Mouse (Mus musculus): Measurements from ENCODE around the gene Ap3m1. TPM values are rescaled to one million over a fixed set of nuclear protein-coding genes. Genes with fewer than 3 reads are reported as not detected.
A peak's percentile ranks its signal among the peaks of the same experiment; 100 is the strongest.
"Not testable (repeated sequence)": the region's sequence is repeated elsewhere in the genome, so short reads cannot be mapped to it uniquely, and the experiment has no call there.

Ap3m1 gene
- total RNA-seq (2021) = 10 to 100 TPM; 60.3 to 82.0 TPM

- intact Hi-C loops (cut with DNase I) = loop anchor here (2.0 to 10.0 kb wide), 2 partner anchors 63 to 693 kb away; no protein-coding TSS in a partner anchor
- DNase-seq = peak; percentile 96 to 97
These were observed at the start of gene Ap3m1, which contains the start of gene Adk for GRCm38 (mm10) chr14:21052112-21052780. Gene Ap3m1, minus strand, starts transcription at chr14:21052508. Gene Adk, plus strand, starts transcription at chr14:21052574.

- intact Hi-C loops (cut with DNase I) = no loop called here
- DNase-seq = peak; percentile 58 to 61
These were observed 49.3 kb upstream of the Ap3m1 start for GRCm38 (mm10) chr14:21101562-21101961.

DNA sequence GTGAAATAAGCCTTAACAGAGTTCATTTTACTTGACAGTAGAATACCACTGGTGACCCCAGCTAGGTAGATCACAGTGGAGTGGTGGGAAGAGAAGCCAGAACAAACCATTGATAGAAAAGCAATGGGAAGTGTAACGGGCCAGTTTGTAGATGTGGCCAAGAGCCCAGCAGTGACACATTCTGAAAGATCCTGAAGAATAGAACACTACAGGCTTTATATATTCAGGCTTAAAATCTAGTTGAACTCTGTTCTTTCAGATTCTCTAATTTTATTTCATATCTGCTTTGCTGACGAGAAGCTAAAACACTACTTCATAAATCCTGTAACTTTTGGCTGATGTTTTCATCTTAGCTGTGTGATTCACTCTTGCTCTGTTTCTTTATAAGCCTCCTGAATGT is 48.6 kb upstream of the Ap3m1 start:
- DNase-seq = no peak
- intact Hi-C loops (cut with DNase I) = no loop called here

GRCm38 (mm10) chr14:21099371-21099770 is 47.1 kb upstream of the Ap3m1 start:
- DNase-seq = no peak
- intact Hi-C loops (cut with DNase I) = no loop called here

- no peak for DNase-seq
- intact Hi-C loops (cut with DNase I) = no loop called here
These were observed 44.4 kb upstream of the Ap3m1 start for GRCm38 (mm10) chr14:21096689-21097088.

GRCm38 (mm10) chr14:21096279-21096678 is 44.0 kb upstream of the Ap3m1 start:
- intact Hi-C loops (cut with DNase I) = no loop called here
- no peak for DNase-seq

- DNase-seq; intact Hi-C loops (cut with DNase I): not testable (repeated sequence)
These were observed 41.9 kb upstream of the Ap3m1 start for GRCm38 (mm10) chr14:21094161-21094560.

DNA sequence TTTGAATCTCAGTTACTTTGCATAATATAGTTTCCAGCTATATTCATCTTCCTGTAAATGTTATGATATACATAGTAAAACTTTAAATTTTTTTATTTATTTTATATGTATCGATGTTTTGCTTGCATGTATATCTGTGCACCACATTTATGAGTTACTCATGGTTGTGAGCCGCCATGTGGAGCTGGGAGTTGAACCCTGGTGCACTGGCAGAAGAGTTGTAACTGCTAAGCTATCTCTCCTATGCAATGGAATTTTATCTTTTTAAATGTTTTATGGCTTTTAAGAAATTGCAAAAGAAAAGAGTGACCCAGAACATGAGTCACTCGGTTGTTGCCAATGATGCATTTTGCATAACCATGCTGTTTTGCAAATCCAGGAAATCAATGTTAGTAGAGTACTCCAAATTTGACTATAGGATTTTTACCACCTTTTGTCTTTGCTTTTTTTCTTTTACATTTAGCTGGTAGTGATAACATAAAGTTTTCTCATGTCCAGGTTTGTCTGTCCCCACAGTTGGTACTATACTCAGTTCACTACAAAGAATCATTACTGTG is 38.7 kb upstream of the Ap3m1 start:
- DNase-seq = no peak
- intact Hi-C loops (cut with DNase I) = no loop called here

DNA sequence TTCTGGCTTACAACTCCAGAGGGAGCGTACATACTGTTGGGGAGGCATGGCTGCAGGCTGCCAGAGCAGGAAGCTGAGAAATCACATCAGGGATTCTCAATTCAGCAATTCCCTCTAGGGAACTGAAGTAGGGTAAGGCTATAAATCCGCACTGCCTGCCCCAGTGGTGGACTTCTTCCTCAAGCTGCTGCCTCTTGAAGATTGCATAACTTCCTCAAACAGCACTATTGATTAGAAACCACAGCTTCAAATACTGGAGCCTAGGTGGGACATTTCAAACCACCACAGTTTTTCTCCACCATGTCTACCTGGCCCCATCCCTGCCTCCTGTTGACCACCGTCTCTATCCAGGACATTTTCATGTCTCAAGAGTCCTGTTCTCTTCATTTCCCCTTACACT is 38.1 kb upstream of the Ap3m1 start:
- intact Hi-C loops (cut with DNase I) = no loop called here
- DNase-seq = no peak

DNA sequence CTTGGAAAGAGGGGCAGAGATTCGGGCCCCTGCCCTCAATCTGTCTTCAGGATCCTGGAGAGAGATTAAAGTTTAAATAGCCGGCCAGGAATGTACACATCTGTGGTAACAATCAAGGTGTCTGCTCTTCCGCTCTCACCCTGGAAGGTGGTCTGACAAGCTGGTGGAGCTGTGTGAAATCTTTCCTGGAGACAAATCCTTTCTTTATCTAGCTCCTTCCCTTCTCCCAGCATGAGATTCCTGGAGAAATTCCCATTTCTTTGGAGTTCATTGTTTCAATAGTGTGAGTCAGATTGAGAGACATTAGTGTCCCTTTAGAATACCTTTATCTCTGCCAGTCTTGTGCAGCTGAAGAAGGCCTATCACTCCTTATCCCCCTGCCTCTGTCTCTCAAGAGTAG is 36.4 kb upstream of the Ap3m1 start:
- DNase-seq = no peak
- intact Hi-C loops (cut with DNase I) = no loop called here

GRCm38 (mm10) chr14:21087390-21088060 is 35.2 kb upstream of the Ap3m1 start:
- no peak for DNase-seq
- intact Hi-C loops (cut with DNase I) = no loop called here

- intact Hi-C loops (cut with DNase I) = no loop called here
- peak; percentile 34 to 41 for DNase-seq
These were observed 34.6 kb upstream of the Ap3m1 start for GRCm38 (mm10) chr14:21086827-21087351.

- DNase-seq = no peak
- intact Hi-C loops (cut with DNase I) = no loop called here
These were observed 33.8 kb upstream of the Ap3m1 start for GRCm38 (mm10) chr14:21086106-21086505.

GRCm38 (mm10) chr14:21085666-21086065 is 33.4 kb upstream of the Ap3m1 start:
- intact Hi-C loops (cut with DNase I) = no loop called here

GRCm38 (mm10) chr14:21082823-21083222 is 30.5 kb upstream of the Ap3m1 start:
- intact Hi-C loops (cut with DNase I) = no loop called here
- no peak for DNase-seq

More at GRCm38 (mm10) chr14:21085666-21086065, 33.4 kb upstream of the Ap3m1 start:
- no peak for DNase-seq

DNA sequence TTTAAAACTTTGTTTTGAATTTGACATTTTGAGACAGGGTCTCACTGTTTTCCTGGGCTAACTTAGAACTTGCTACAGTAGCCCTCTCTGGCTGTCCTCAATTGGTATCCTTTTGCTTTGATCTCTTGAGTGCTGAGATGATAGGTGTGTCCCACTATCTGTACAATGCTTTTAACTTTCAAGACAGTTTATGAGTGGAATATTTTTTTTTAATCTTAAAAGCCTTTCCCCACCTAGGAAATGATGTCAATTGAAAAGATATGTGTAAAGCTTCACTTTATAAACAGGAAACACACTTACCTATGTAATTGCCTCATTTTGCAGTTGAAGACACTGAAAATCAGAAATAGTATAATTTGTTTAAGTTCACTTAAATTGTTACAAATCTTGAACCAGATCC is 26.2 kb upstream of the Ap3m1 start:
- DNase-seq = no peak
- intact Hi-C loops (cut with DNase I) = no loop called here

DNA sequence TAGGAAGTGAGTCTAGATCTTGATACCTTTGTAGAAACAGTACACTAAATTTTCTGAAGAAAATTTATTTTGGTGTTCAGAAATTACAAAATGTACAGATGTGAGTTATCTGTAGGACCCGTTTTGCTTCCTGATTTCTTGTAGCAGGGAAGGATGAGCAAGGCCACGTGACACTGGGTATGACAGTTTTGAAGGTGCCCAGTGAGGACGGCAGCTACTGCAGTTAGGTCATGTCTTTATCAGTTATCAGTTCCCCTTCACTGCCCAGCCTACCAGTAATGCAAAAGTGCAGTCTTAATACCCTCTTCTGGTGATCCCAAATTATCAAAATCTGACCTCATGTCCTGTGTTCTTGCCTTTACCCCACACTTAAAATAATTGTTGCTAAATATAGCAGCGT is 25.6 kb upstream of the Ap3m1 start:
- no peak for DNase-seq
- intact Hi-C loops (cut with DNase I) = no loop called here

DNA sequence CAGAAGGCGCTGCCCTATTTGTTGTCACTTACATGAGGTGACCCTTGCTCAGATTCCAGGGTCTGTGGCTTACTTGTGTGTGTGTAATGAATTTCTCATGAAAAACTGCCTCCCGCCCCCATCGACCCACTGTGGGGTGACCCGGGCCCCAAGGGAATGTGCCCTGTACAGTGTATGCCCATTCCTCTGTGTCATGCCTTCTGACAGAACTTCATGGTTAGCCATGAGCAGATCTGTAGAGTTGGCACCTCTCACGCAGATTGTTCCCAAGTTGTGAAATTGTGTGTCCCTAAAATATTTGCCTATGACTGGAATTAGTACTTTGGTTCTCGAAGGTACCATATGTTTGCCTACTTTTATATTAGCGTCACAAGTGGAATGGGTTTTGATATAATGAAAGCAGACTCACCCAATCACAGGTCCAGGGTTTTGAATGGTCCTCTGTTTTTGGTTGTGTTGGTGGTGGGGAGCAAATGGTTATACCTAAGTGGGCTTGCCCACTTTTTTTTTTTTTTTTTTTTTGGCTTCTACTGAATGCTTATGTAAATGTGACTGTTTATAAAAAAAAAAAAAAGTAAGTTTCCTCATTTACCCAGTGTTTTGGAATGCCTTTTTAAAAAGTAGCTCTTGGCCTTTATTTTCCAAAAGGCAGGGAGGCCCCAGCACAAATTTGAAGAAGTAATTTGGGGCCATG is 24.3 kb upstream of the Ap3m1 start:
- intact Hi-C loops (cut with DNase I) = no loop called here
- peak in 1 of 2 experiments; percentile 32 for DNase-seq

DNA sequence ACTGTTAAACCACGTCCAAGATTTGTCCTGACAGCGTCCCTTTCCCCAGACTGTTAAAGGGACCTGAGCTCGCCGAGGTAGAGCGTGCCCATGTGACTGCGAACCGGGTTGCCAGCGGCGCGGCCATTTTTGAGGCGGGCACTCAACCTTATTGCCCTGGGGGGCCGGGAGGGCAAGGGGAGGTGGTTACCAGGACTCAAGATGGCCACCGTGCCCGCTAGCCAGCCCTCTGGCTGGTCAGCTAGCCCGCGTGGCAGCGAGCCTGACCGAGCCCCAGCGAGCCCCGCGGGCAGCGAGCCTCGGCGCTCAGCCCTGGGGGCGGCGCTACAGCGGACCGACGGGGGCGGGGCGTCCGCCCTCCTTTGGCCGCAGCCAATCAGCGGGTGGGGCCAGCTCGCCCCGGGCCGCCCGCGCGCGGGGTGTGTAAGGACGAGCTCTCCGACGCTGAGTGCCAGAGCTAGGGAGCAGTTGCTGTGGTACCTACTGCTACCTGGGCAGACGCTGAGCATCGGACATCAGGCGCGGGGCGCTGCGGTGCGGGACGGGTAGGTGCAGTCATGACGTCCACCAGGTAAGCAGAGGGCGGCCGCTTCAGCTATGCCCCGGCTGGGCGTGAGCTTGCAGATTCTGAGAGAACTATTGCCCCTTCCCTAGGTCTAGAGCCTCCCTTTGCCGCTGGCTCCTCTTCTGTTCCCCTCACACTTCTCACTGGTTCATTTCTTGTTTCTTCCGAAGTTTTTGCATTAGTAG is 23.6 kb upstream of the Ap3m1 start:
- peak; percentile 92 to 93 for DNase-seq
- intact Hi-C loops (cut with DNase I) = loop anchor here (2.0 kb wide), 1 partner anchor 21 kb away; no protein-coding TSS in a partner anchor
